Mouse (Mus musculus): Measurements from ENCODE around the gene Gls.

DNA sequence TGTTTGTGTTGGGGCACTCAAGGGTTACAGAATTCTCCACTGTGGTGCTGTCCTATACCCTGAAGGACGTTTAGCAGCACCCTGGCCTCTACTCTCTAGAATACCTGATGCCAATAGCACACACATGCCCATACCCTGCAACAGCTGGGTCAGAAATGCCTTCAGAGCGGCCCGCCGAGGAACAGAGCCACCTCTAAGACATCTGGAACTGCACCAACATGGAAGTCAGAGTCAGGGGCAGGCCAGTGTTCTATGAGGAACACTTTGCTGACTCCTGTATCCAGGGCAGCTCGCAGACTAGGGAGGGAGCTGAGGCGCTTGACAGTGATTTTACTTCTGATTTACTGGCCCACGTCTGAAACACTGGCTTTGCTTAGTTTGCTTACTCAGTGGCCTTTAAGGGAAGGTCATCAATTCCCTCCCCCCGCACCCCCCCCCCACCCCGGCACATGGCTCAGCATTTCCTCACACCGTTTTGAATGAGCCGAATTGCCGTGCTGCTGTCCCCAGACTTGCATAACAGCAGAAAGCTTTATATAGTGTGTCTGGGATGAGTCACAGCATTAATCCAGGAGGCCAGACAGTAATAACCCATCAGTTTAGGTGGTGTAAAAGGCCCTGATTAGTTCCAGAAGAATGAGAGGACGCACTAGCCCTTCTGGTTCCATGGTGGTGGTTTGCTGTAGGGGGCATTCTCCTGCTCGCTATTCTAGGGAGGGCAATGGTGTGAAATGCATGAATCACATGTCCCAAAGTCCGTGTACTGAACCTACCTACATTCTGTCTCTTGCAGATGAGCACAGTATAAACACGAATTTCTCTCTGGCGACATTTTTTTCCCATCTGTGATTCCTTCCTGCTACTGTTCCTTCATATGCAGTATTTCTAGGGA lies 74.3 kb downstream of the Gls start:
- TF ChIP-seq CTCF (IDR thresholded peaks at IDR 0.05; ENCODE audit: low read depth), result no peak
- no peak for TF ChIP-seq EP300 (IDR thresholded peaks at IDR 0.05; ENCODE audit: low read depth)

Data from heart, postnatal 0 days (tissue).